Mouse (Mus musculus) spleen, adult 2 months (tissue): ENCODE results near the gene Eif4a1.

Experiments
- CTCF ChIP-seq: fragments of 200-500 bp; IDR thresholded peaks from 2 replicates; pipeline ENCODE4 v1.5.1; 2011; ENCODE audit warnings: mild to moderate bottlenecking, inconsistent platforms; ENCODE audit not compliant: insufficient read depth, insufficient read length, insufficient replicate concordance; ENCODE audit errors: extremely low read depth
- POLR2A ChIP-seq: fragments of 200-500 bp; IDR thresholded peaks from 2 replicates; pipeline ENCODE4 v1.6.1; 2011; ENCODE audit warnings: low read depth, low read length, inconsistent platforms

GRCm38 (mm10) chr11:69629802-69630201, 42.4 kb downstream of the Eif4a1 start:
- TF ChIP-seq CTCF (no peak), POLR2A (no peak)
